Mouse (Mus musculus) urinary bladder, postnatal 4 days (tissue): ENCODE measurements around the gene Snapc5.
"Not testable (repeated sequence)": the region's sequence is repeated elsewhere in the genome, so short reads cannot be mapped to it uniquely, and the experiment has no call there.

ENCODE experiments used
- DNase-seq, 2 experiments: peaks; one replicate each; pipeline ENCODE4 v3.0.0; 2021 to 2022; ENCODE audit warnings: low spot score in 2 of 2

Gene Snapc5

DNA sequence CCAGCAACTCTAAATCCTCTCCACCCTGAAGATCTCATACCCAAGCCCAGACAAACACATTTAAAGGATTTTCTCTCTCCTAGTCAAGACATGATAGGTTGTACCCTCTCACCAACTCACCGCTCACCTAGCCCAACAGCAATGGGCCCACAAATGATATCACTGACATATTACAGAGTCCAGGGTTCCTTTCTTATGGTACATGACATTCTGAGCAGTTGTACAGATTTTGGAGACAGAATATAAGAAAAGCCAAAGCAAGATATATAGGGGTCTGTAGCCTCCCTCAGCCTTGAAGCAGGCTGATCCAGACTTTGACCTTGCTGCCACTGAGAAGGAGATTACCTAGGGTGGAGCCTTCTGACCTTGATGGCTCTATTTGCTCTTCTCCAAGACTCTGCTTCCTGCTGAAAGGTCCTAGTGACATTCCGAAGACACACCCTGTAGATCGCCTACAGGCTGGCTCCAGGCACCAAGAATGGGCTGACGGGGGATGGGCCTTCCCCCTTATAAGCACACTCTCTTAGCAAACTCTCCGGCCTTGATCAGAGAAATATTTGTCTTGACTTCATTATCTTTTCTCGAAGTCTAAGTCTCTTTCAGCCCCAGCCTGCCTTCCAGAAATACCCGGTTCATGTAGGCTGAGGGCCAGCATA is 19.8 kb downstream of the Snapc5 start:
- DNase-seq = not testable (repeated sequence)

DNA sequence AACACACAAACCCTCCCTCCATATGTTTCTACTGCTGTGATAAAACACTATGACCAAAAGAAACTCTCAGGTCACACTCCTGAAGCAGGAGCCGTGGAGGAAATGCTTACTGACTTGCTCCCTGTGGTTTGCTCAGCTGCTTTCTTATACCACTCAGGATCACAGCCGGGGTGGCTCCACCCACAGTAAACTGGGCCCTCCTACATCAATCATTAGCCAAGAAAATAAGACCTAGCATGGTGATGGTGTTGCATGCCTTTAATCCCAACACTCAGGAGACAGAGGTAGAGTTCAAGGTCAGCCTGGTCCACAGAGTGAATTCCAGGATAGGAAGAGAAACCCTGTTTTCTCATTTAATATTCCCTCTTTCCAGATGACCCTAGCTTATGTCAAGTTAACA is 20.8 kb downstream of the Snapc5 start:
- no peak for DNase-seq

GRCm38 (mm10) chr9:64202331-64202730 is 23.3 kb downstream of the Snapc5 start:
- DNase-seq = no peak

DNA sequence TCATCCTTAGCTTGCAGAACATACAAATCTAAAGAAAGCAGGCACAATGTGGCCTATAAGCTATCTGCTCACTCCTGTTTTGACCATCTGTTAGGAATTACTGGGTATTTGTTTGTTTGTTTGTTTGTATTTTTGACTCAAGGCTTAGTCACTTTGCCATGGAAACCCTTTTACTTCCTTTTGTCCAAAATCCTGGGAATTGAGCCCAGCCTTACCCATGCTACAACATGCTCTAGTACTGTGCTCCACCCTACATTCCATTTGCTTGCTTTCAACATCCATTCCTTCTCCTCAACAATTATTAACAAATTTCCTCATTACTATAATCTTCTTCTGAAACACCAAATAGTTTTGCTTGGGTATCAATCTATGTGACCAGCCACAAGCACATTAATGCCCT is 23.8 kb downstream of the Snapc5 start:
- no peak for DNase-seq

- DNase-seq = no peak
Observed at GRCm38 (mm10) chr9:64207509-64208084, 28.5 kb downstream of the Snapc5 start.

DNA sequence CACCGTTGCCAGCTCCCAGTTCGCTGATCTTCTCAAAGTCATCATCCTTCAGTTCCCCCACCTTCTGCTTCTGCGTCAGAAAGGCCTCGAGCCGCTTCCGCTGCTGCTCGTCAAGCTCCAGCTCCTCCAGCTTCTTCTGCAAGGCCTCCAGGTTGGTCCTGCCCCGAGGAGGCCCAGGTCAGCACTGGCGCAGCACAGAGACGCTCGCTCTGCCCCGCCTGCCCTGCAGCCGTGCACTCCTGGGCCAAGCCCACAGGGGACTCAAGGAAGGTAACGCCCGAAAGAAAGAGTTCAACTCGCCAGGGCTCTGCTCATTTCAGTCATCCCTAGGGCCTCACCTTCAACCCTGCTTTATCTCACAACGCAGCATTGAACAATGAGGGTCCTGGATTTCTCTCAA is 35.4 kb downstream of the Snapc5 start:
- no peak for DNase-seq

GRCm38 (mm10) chr9:64216090-64216489 is 37.0 kb downstream of the Snapc5 start:
- DNase-seq = no peak

GRCm38 (mm10) chr9:64216641-64217040 is 37.6 kb downstream of the Snapc5 start:
- DNase-seq = no peak

GRCm38 (mm10) chr9:64217887-64218286 is 38.8 kb downstream of the Snapc5 start:
- DNase-seq = no peak

- DNase-seq = no peak
Observed at GRCm38 (mm10) chr9:64219305-64219704, 40.2 kb downstream of the Snapc5 start.

DNA sequence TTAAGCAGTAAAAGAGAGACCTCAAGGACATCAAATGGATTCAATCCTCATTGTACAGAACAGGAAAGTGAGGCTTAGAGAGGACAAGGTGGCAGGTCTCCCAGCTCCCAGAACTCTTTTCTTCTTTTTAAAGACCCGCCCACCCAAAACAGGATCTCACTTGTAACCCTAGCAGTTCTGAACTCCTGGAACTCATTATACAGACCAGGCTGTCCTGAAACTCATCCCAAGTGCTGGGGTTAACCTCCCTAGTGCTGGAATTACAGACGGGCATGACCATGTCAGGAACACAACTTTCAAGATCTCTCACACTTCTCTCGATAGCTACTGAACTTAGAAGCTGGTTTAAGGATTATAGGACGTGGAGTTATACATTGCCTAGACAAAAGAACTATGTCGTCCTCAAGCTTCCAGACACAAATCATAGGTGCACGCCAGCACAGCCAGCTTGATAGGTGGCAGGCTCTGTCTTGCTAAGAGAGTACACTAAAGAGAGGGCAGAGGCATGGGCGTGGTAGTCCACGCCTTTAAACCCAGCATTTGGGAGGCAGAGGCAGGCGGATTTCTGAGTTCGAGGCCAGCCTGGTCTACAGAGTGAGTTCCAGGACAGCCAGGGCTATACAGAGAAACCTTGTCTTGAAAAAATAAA is 40.8 kb downstream of the Snapc5 start:
- no peak for DNase-seq

- DNase-seq = no peak
Observed at GRCm38 (mm10) chr9:64220603-64221002, 41.5 kb downstream of the Snapc5 start.

GRCm38 (mm10) chr9:64221480-64221879 is 42.4 kb downstream of the Snapc5 start:
- DNase-seq = no peak

GRCm38 (mm10) chr9:64222098-64222497 is 43.0 kb downstream of the Snapc5 start:
- no peak for DNase-seq

- no peak for DNase-seq
Observed at GRCm38 (mm10) chr9:64225805-64226204, 46.7 kb downstream of the Snapc5 start.

DNA sequence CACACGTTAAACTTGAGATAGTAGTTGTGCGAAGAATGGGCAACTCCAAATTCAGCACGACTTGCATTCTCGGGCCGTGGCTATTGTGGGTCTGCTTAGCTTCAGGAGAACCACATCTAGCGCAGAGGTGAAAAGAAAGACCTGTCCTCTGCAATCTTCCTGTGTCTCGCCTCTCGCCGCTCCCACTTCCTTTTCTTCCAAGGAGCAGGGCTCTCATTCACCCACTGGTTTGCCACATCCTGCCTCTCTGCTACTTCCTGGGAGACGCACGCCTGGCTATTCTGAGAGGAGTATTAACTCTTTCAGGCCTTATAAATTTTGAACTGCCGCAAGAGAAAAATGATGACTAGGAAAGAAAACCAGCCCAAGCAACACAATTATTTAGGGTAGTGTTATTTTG is 48.7 kb downstream of the Snapc5 start:
- DNase-seq = no peak

DNA sequence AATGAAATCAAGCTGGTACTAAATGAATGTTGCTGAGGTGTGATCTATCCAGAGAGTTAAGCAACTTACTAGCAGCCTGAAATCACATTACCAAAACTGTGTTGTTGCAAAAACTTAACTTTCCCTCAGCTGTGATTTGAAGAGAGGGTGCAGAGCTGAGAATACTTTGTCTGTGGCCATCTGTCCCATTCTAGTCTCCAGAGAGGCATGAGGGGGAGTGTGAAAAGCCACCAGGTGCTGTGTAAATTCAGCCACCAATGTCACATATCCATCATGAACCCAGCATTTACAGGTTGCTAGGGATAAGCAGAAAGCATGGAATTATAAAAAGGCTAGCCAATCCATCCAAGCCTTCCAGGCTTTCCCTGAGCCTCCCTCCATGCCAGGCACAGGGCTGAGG is 49.9 kb downstream of the Snapc5 start:
- no peak for DNase-seq

GRCm38 (mm10) chr9:64231171-64231570 is 52.1 kb downstream of the Snapc5 start:
- DNase-seq = no peak

- DNase-seq = no peak
Observed at GRCm38 (mm10) chr9:64231674-64232073, 52.6 kb downstream of the Snapc5 start.

GRCm38 (mm10) chr9:64232257-64232957 is 53.3 kb downstream of the Snapc5 start:
- DNase-seq = no peak
